Comparison of ENCODE assay signal across 9 mouse cellular contexts in genomic region chr13:117219871-117220500, GRCm38 (mm10). TPM values are rescaled to one million over a fixed set of nuclear protein-coding genes. Genes with fewer than 3 reads are reported as not detected.
A peak's percentile ranks its signal among the peaks of the same experiment; 100 is the strongest.
DNase-seq lines count a peak whose midpoint lies in the region; ATAC-seq lines count a peak whose summit lies in the region.
"Had no signal": no experiment of that assay in that cellular context is flagged by ENCODE, and none has a peak within 500 bp of the region (broad histone marks: within the 10 kb centered on the region; RNA-seq: fewer than 3 reads in every experiment).

No protein-coding gene starts in this region.

- no peak overlapping the region for H3K27ac ChIP-seq in heart, embryonic 11.5 days (ENCODE audit: low read depth, low read length)
- no peak overlapping the region for H3K27ac ChIP-seq in forebrain, embryonic 16.5 days (ENCODE audit: low read length)
- H3K27ac ChIP-seq in liver, embryonic 16.5 days (ENCODE audit: low read length): no peak overlapping the region

- H3K9ac ChIP-seq in heart, embryonic 11.5 days (ENCODE audit: low read depth, low read length): peak overlapping the region; percentile 77
- peak overlapping the region; percentile 84 for H3K9ac ChIP-seq in forebrain, embryonic 16.5 days (replicated peaks; ENCODE audit: low read depth, low read length)
- H3K9ac ChIP-seq in liver, embryonic 16.5 days (ENCODE audit: low read depth, low read length): no peak overlapping the region

- H3K9me3 ChIP-seq in heart, embryonic 11.5 days (replicated peaks; ENCODE audit: control insufficient read depth, low read length): no peaks in the 10 kb centered on the region
- H3K9me3 ChIP-seq in forebrain, embryonic 16.5 days (ENCODE audit: control insufficient read depth, low read length): no peaks in the 10 kb centered on the region
- no peaks in the 10 kb centered on the region for H3K9me3 ChIP-seq in liver, embryonic 16.5 days (replicated peaks; ENCODE audit: control insufficient read depth, low read length)

- no peak for DNase-seq in heart, postnatal 25 days (ENCODE audit: low spot score)
- peak; percentile 44 for DNase-seq in ES-CJ7 (ENCODE audit: low read depth, low spot score)
- no peak for DNase-seq in frontal cortex, postnatal 10 days (ENCODE audit: low spot score in 2 of 2)
- no peak for DNase-seq in adrenal gland, postnatal 10 days
- no peak for DNase-seq in left cerebral cortex, postnatal 25 days (ENCODE audit: low spot score in 2 of 2)

- H3K4me1 ChIP-seq in heart, embryonic 11.5 days (ENCODE audit: control insufficient read depth, insufficient read depth, low read length): peaks cover 2% of the 10 kb centered on the region; the same call in 1 of the 2 replicates
- H3K4me1 ChIP-seq in forebrain, embryonic 16.5 days (replicated peaks; ENCODE audit: control insufficient read depth, insufficient read depth, low read length): peaks cover 5% of the 10 kb centered on the region
- no peaks in the 10 kb centered on the region for H3K4me1 ChIP-seq in liver, embryonic 16.5 days (ENCODE audit: control insufficient read depth, low read depth, low read length)

- WGBS in heart, embryonic 11.5 days (ENCODE audit: insufficient replicate concordance): 8% methylated on average over 16 of the region's 16 CpGs
- WGBS in forebrain, embryonic 16.5 days: 3% methylated on average over 16 of the region's 16 CpGs
- whole genome bisulfite sequencing in liver, embryonic 16.5 days (ENCODE audit: insufficient replicate concordance): 16% methylated on average over 16 of the region's 16 CpGs

- H3K4me3 ChIP-seq in heart, embryonic 11.5 days (ENCODE audit: low read depth, low read length): peak overlapping the region; percentile 81
- peak overlapping the region; percentile 89 for H3K4me3 ChIP-seq in forebrain, embryonic 16.5 days (replicated peaks; ENCODE audit: low read length)
- peak overlapping the region; percentile 58 for H3K4me3 ChIP-seq in liver, embryonic 16.5 days (ENCODE audit: low read depth, low read length)

- peak overlapping the region; percentile 88 for H3K4me2 ChIP-seq in heart, embryonic 11.5 days
- peak overlapping the region; percentile 91 for H3K4me2 ChIP-seq in forebrain, embryonic 16.5 days (ENCODE audit: low read length)
- peak overlapping the region; percentile 55 for H3K4me2 ChIP-seq in liver, embryonic 16.5 days (ENCODE audit: low read depth, low read length)

- no peak for ATAC-seq in heart, embryonic 11.5 days (replicated peaks; ENCODE audit: insufficient number of reproducible peaks, low FRiP score, low TSS enrichment)
- ATAC-seq in forebrain, embryonic 16.5 days: peak; percentile 15; the same call in 1 of the 2 replicates
- ATAC-seq in liver, embryonic 16.5 days (ENCODE audit: low read depth): no peak

- H3K27me3 ChIP-seq in heart, embryonic 11.5 days (ENCODE audit: control insufficient read depth, insufficient read depth, low read length): no peaks in the 10 kb centered on the region
- H3K27me3 ChIP-seq in forebrain, embryonic 16.5 days (replicated peaks; ENCODE audit: control insufficient read depth, insufficient read depth, low read length): no peaks in the 10 kb centered on the region
- H3K27me3 ChIP-seq in liver, embryonic 16.5 days (ENCODE audit: control insufficient read depth, insufficient read depth, low read depth, low read length): peaks cover 26% of the 10 kb centered on the region
- H3K27me3 ChIP-seq: CH12.LX had no signal

- intact Hi-C loops in heart, postnatal 25 days (cut with DNase I): no loop called here
- intact Hi-C loops in left cerebral cortex, postnatal 25 days (cut with DNase I): no loop called here

- no peaks in the 10 kb centered on the region for H3K36me3 ChIP-seq in heart, embryonic 11.5 days (ENCODE audit: control insufficient read depth, insufficient read depth, low read length)
- no peaks in the 10 kb centered on the region for H3K36me3 ChIP-seq in forebrain, embryonic 16.5 days (ENCODE audit: control insufficient read depth, insufficient read depth)
- no peaks in the 10 kb centered on the region for H3K36me3 ChIP-seq in liver, embryonic 16.5 days (ENCODE audit: control insufficient read depth, insufficient read depth)

RNA-seq across cellular contexts. Expression of gene Gm17509, which starts 0.9 kb away (rescaled TPM):
- polyA plus RNA-seq in heart, embryonic 11.5 days (2014; fragmentation: Nextera tagmentation; extraction: Ambion mirVana): 0.19 and 0.23 TPM in 2 replicates
- not detected for total RNA-seq in heart, postnatal 25 days (2021)
- polyA plus RNA-seq in forebrain, embryonic 16.5 days (2015; fragmentation: Nextera tagmentation; extraction: Ambion mirVana): 0.39 and 0.40 TPM in 2 replicates
- polyA plus RNA-seq in liver, embryonic 16.5 days (2015; fragmentation: Nextera tagmentation; extraction: Ambion mirVana): 0.04 and 0.05 TPM in 2 replicates
- total RNA-seq in adrenal gland, postnatal 10 days (2021): under 1 TPM; 0.15 to 0.18 TPM
- total RNA-seq in left cerebral cortex, postnatal 25 days (2021): 1 to 10 TPM in 1 of 2 experiments, under 1 TPM in 1; 0.92 to 1.1 TPM
- total RNA-seq: CH12.LX had no signal

RNA-seq across cellular contexts. Expression of gene Emb, which starts 11.7 kb away (rescaled TPM):
- polyA plus RNA-seq in heart, embryonic 11.5 days (2014; fragmentation: Nextera tagmentation; extraction: Ambion mirVana): 21.4 and 22.0 TPM in 2 replicates
- total RNA-seq in heart, postnatal 25 days (2021): 10 to 100 TPM in 1 of 2 experiments, 1 to 10 TPM in 1; 9.9 to 11.0 TPM
- 6.0 and 7.9 TPM in 2 replicates for polyA plus RNA-seq in forebrain, embryonic 16.5 days (2015; fragmentation: Nextera tagmentation; extraction: Ambion mirVana)
- 13.9 and 17.0 TPM in 2 replicates for polyA plus RNA-seq in liver, embryonic 16.5 days (2015; fragmentation: Nextera tagmentation; extraction: Ambion mirVana)
- total RNA-seq in adrenal gland, postnatal 10 days (2021): 10 to 100 TPM; 30.4 to 35.0 TPM
- total RNA-seq in left cerebral cortex, postnatal 25 days (2021): 10 to 100 TPM; 24.8 to 29.9 TPM
